Mouse (Mus musculus): ENCODE data around the gene Akt1.

The Akt1 gene

GRCm38 (mm10) chr12:112664124-112664523, 10.6 kb downstream of the Akt1 start:
- in situ Hi-C loops (cut with MboI; ENCODE audit: unreplicated experiment in 2 of 2) = no loop called here

- in situ Hi-C loops (cut with MboI; ENCODE audit: unreplicated experiment in 2 of 2) = no loop called here
These were observed 11.0 kb downstream of the Akt1 start for GRCm38 (mm10) chr12:112663716-112664115.

DNA sequence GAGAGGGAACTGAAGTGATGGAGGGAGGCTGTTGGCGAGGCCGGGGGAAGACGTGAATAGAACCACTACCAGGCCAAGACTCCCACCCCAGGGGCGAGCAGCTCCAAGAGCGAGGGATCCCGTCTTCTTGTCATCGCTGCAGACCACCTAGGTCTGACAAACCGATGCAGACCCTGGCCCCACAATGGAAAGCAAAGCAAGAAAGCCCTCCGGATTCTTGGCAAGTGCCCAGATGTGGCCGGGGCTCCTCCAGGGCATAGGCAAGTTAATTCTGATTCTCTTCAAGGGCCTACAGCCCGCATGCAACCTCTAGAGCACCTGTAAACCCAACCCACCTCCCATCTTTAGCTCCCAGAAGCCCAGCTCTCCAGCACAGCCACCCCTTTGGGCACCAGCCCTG, 11.4 kb downstream of the Akt1 start:
- in situ Hi-C loops (cut with MboI; ENCODE audit: unreplicated experiment in 2 of 2) = no loop called here

DNA sequence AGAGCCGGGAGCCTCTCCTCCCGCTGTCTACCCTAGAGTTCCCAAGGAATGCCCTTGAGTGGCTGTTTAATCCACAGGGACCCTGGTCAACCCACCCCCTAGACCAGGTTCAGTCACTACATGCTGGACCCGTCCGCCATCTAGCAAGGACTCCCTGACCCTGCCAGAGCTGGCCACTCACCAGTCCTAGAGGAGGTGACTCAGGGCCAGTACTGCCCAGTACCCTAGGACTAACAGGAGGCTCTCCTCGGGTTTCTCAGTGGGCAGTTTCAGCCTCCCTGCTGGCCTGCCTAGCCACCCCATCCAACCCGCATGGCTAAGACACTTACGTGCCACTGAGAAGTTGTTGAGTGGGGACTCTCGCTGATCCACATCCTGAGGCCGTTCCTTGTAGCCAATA, 12.8 kb downstream of the Akt1 start:
- in situ Hi-C loops (cut with MboI; ENCODE audit: unreplicated experiment in 2 of 2) = no loop called here

- in situ Hi-C loops (cut with MboI; ENCODE audit: unreplicated experiment in 2 of 2) = no loop called here
These were observed 13.4 kb downstream of the Akt1 start for GRCm38 (mm10) chr12:112661327-112661605.

DNA sequence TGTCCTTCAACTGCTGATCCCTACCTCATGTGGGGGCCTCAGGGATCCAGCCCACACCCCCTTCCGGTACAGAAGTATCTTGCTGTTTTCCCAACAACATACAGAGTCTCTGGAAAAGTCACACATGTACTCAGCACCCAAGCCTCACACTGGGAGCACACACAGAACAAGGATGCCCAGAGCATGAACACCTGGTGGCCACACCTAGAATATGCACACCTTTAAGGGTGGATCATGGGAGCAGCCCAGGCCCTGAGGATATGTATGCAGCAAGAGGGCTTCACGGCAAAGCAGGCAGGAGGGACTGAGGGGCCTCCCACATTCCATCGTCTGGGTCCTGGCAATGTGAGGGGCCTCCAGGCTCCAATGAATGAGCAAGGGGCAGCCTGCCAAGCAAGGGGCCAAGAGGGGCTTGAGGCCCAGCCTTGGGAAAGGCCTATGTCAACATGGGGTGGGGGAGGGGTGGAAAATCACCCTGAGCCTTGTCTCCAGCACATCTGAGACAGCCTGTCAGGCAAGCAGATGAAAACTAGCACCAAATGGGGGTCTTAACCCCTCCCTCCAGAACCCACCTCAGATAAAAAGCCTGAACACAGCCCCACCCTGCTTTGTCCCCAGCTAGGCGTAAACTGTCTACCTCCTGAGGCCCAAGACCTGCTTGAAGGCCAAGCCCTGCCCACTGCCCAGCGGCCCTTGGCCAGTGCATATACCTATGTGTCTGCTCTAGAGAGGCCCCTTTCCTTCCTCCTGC, 13.9 kb downstream of the Akt1 start:
- in situ Hi-C loops (cut with MboI; ENCODE audit: unreplicated experiment in 2 of 2) = no loop called here

DNA sequence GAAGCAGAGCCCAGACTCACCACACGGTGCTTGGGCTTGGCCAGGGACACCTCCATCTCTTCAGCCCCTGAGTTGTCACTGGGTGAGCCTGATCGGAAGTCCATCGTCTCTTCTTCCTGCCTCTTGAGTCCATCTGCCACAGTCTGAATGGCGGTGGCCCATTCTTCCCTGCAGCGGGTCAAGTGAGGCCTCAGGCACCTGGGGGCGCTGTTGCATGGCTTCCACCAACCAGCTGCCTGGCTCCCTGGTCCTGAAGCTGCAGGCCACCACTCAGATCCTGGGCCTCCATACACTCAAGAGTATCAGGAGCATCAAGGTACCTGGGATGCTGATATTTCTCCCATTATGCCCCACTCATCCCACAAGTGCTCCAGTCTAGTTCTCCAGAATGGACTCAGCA, 15.6 kb downstream of the Akt1 start:
- in situ Hi-C loops (cut with MboI; ENCODE audit: unreplicated experiment in 2 of 2) = loop anchor here (5.0 kb wide), 1 partner anchor 48 kb away; no protein-coding TSS in a partner anchor

GRCm38 (mm10) chr12:112658619-112659018, 16.1 kb downstream of the Akt1 start:
- in situ Hi-C loops (cut with MboI; ENCODE audit: unreplicated experiment in 2 of 2) = loop anchor here (5.0 kb wide), 1 partner anchor 49 kb away; no protein-coding TSS in a partner anchor

- in situ Hi-C loops (cut with MboI; ENCODE audit: unreplicated experiment in 2 of 2) = no loop called here
These were observed 20.6 kb downstream of the Akt1 start for GRCm38 (mm10) chr12:112654076-112654475.

DNA sequence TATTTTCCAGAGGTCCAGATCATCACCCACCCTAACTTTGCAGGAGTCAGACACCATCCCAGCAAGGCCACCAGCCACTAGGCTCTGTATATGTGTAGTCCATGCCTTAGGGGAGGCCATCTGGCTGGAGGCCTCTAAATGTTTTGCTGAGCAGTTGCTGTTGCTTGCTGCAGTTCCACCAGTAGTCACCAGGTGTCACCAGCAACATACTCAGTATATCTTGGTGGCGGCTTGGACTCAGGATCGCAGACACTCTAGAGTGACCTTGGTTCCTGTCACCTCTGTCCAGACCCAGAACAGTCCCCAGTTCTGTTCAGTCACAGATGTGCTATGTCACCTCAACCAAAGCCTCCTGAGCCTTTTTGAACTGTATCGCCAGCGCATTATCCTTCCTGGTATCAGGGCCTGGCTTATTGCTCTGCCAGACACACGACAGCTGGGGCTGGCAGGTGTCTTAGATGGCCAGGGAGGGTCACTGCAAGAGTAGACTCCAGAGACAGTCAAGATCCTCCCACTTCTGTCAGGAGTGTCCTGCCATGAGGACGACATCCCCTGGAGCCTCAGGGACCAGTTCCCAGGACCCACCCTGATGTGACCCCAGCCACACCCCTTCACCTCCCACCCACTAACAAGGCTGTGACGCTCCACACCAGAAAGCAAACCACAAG, 21.4 kb downstream of the Akt1 start:
- in situ Hi-C loops (cut with MboI; ENCODE audit: unreplicated experiment in 2 of 2) = no loop called here

- in situ Hi-C loops (cut with MboI; ENCODE audit: unreplicated experiment in 2 of 2) = no loop called here
These were observed 22.8 kb downstream of the Akt1 start for GRCm38 (mm10) chr12:112651778-112652439.

DNA sequence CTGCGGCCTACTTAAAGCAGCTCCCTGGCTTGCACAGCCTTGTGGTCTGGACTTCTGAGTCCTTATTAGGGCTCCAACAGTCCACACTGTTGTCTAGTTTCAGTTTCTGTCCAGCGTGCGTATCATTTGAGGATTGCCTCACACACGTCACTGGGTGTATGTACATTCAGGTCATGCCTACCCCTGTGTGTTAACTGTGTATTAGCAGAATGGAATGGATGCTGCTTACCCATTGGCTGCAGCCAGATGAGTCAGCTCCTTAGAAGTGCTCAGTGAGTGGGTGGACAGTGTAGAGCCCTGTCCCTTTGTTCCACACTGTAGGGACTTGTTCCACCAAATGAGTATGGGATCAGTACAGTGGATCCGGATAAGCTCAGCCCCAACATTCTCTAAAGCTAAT, 26.6 kb downstream of the Akt1 start:
- in situ Hi-C loops (cut with MboI; ENCODE audit: unreplicated experiment in 2 of 2) = no loop called here

GRCm38 (mm10) chr12:112646139-112646538, 28.5 kb downstream of the Akt1 start:
- in situ Hi-C loops (cut with MboI; ENCODE audit: unreplicated experiment in 2 of 2) = no loop called here

DNA sequence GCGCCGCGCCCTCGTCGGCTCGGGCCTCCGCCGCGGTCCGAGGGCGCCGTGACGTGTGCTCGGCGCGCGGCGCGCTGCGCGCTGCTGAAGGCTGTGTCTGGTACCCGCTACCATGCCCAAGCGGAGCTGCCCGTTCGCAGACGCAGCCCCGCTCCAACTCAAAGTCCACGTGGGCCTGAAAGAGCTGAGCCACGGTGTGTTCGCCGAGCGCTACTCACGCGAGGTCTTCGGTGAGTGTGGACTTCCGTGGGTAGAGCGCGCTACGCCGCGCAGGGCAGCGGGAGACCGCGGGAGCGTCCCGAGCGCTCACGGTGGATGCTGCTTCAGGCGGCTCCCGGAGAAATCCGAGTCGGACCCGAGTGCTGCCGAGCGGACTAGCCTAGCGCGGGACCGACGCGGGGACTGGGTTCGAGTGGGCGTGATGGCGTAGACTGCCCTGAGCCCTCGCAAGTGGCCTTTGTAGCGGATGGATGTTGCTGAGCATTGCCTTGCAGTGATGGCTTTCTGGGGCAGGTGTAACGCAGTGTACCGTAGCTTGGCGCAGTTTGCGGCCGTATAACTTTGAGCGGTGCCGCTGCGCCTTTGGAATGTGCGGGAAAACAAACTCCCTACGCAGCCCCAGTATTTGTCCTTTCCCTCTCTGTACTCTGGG, 29.7 kb downstream of the Akt1 start:
- in situ Hi-C loops (cut with MboI; ENCODE audit: unreplicated experiment in 2 of 2) = no loop called here

GRCm38 (mm10) chr12:112644180-112644854, 30.4 kb downstream of the Akt1 start, which contains the start of gene Siva1:
Gene Siva1 (plus strand): TSS chr12:112644679.
- in situ Hi-C loops (cut with MboI; ENCODE audit: unreplicated experiment in 2 of 2) = no loop called here

- in situ Hi-C loops (cut with MboI; ENCODE audit: unreplicated experiment in 2 of 2) = no loop called here
These were observed 31.6 kb downstream of the Akt1 start for GRCm38 (mm10) chr12:112643126-112643525.

- in situ Hi-C loops (cut with MboI; ENCODE audit: unreplicated experiment in 2 of 2) = no loop called here
These were observed 35.2 kb downstream of the Akt1 start for GRCm38 (mm10) chr12:112639526-112639925.

GRCm38 (mm10) chr12:112633686-112634085, 41.0 kb downstream of the Akt1 start:
- in situ Hi-C loops (cut with MboI; ENCODE audit: unreplicated experiment in 2 of 2) = no loop called here

- in situ Hi-C loops (cut with MboI; ENCODE audit: unreplicated experiment in 2 of 2) = no loop called here
These were observed 41.8 kb downstream of the Akt1 start for GRCm38 (mm10) chr12:112632907-112633306.

DNA sequence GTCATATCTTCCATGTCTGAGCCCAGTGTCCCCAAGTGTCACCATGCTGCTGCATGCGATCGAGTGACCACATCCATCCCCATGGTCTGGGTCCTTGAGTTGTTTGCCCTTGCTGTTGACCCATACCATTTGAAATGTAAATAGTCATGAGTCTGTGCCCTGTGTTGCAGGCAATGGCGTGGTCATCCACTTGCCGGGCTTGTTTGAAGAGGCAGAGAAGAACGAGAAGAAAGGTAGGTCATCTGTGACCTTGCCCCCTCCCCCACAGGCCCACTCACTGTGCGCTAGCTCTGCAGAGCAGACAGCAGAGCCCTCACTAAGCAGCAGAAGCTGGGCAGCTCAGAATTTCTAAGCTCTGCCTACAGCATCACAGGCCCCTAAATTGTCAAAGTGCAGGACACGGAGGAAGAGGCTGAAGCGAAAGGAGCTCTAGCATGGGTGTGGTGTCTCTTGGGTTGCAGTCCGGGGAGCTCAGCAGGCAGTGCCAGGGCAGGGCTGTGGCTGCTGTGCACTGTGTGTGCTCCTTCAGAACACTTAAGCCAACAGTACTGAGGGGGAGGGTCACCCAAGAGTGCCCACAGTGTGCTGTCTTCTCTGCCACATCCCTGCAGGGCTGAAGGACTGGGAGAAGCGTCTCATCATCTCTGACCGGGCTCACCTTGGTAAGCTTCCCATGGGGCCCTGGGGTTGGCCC, 42.5 kb downstream of the Akt1 start:
- in situ Hi-C loops (cut with MboI; ENCODE audit: unreplicated experiment in 2 of 2) = no loop called here
